Mouse (Mus musculus): ENCODE measurements around the gene Mast4. TPM values are rescaled to one million over a fixed set of nuclear protein-coding genes. Genes with fewer than 3 reads are reported as not detected.

Mast4 gene
- polyA plus RNA-seq, 1 experiment from 2014 or later, result 41.1 TPM

DNA sequence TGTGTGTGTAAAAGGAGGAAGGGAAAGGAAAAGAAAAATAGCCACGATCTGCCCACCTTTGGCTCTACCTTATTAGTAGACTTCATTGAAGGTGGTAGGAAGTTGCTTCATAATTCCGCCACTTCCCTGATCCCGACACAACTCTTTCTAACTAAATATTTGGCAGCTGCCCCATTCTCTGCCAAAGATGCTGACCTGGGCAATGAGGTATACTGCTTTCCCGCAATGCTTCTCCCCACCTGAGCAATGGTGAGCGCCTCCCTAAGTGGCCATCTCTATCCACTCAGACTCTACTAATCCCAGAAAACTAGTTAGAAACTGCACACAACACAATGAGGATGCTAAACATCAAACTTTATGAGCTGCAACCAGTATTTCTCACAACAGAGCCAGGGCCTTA is 129.1 kb downstream of the Mast4 start:
- no peak for ATAC-seq (replicated peaks)
- no peaks in the 10 kb centered on the region for H3K4me1 ChIP-seq
- no peaks in the 10 kb centered on the region for H3K27me3 ChIP-seq (replicated peaks)
- no peaks in the 10 kb centered on the region for H3K9me3 ChIP-seq
- 92% methylated on average over 5 of the region's 5 CpGs for WGBS
- H3K27ac ChIP-seq, result no peak overlapping the region
- no peak overlapping the region for H3K4me2 ChIP-seq
- H3K4me3 ChIP-seq, result no peak overlapping the region
- H3K9ac ChIP-seq, result no peak overlapping the region
- H3K36me3 ChIP-seq (replicated peaks), result no peaks in the 10 kb centered on the region

DNA sequence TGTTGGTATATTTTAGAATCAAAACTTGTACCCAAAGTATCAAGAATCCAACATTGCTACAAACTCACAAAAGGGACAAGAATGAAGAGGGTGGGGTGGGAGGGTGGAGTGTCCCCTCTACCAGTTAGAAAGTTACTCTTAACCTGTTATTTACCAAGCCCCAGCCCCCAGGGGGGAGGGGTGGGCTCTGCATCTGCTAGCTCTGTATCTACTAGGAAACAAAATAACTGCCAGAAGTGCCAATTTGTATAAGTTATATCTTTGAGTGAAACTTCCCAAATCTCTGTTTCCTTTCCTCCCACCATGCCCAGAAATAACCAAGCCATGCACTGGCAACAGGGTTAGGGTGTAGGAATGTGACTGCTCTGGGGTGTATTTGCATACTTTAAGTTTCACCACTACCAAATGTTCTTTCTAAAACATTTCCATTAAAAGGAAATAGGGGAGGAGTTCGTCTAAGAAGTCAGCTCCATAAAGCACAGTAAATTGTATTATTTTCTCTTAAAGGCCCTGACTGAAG is 130.9 kb downstream of the Mast4 start:
- H3K4me1 ChIP-seq, result peaks cover 5% of the 10 kb centered on the region; the same call in 1 of the 2 replicates

DNA sequence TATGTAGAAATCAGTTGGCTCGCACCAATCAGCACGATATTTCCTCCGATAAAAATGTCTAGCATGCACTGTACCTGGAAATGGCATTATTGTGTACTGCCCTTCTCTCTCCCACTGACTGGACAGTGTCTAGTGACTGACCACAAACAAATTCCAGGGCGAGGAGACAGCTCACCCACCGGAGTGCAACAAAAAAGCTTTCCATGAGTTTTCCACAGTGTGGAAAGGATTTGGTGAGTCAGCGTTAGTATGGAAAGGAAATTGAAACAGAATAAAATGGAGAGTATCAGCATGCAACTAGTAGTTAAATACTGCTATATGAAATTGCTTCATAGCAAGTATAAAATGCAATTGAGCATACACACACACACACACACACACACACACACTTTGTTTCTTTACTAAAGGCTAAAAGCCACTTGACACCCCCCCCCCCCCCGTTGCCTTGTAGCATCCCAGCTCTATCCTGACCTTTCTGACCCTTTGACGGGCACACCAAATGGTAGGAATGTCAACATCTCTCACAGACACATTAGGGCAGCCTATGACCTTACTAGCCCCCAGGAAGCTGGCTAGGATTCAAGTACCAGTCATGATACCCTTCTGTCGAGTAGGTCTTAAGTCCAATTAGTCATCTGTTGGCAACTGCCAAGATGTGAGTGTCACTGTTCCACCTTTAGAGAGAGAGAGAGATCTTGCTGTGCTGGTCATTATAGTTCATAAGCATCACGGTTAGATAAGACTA is 133.1 kb downstream of the Mast4 start:
- no peak overlapping the region for H3K4me2 ChIP-seq
- H3K27me3 ChIP-seq (replicated peaks), result no peaks in the 10 kb centered on the region
- H3K4me3 ChIP-seq, result no peak overlapping the region
- H3K9ac ChIP-seq, result no peak overlapping the region
- H3K27ac ChIP-seq, result no peak overlapping the region
- no peaks in the 10 kb centered on the region for H3K36me3 ChIP-seq (replicated peaks)
- no peaks in the 10 kb centered on the region for H3K9me3 ChIP-seq
- 76% methylated on average over 10 of the region's 10 CpGs for WGBS
- ATAC-seq (replicated peaks), result no peak
- peaks cover 8% of the 10 kb centered on the region; the same call in 1 of the 2 replicates for H3K4me1 ChIP-seq

More for the DNA sequence above, 130.9 kb downstream of the Mast4 start:
- WGBS, result 61% methylated on average over 1 of the region's 1 CpGs
- no peaks in the 10 kb centered on the region for H3K36me3 ChIP-seq (replicated peaks)
- no peak overlapping the region for H3K4me3 ChIP-seq
- no peaks in the 10 kb centered on the region for H3K27me3 ChIP-seq (replicated peaks)
- no peaks in the 10 kb centered on the region for H3K9me3 ChIP-seq
- no peak overlapping the region for H3K27ac ChIP-seq
- H3K9ac ChIP-seq, result no peak overlapping the region
- H3K4me2 ChIP-seq, result no peak overlapping the region
- ATAC-seq (replicated peaks), result no peak

DNA sequence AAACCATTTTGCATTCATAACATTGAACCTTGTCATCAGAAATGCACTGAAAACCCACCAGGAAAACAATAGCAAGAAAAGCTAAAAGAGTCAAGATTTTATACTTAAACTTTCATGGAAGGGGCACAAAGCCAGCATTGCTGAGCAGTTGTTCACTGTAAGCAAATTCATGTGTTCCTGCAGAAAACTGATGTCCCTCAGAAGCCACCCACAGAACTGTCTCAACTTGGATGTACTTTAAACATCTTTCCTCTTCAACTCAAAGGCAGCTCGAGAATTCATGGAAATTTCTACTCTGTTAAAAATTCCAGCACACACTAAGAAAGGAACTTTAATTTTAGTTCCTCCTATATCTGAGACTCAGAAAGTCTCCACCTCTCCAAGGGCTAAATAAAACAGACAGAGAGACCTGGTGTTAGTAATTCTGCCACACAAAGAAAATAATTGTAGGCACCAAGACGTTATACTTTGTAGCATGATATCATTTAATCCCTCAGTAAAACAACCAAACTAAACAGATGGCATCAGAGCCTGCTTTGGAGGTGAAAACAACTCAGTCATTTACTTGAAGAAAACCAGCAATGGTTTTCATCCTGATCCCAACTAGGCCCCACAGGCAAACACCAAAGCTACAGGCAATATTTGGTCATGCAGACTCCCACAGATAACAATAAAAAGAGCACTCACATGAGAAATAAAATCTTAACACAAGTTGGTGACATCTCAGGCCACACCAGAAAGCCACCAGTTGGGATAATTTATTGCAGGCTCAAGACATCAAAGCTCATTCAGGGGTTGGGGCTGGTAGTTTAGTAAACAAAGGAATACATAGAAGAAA is 134.3 kb downstream of the Mast4 start:
- no peak overlapping the region for H3K9ac ChIP-seq
- H3K4me2 ChIP-seq, result no peak overlapping the region
- no peak overlapping the region for H3K4me3 ChIP-seq
- H3K36me3 ChIP-seq (replicated peaks), result no peaks in the 10 kb centered on the region
- peaks cover 8% of the 10 kb centered on the region; the same call in 1 of the 2 replicates for H3K4me1 ChIP-seq
- 70% methylated on average over 2 of the region's 2 CpGs for WGBS
- no peaks in the 10 kb centered on the region for H3K9me3 ChIP-seq
- H3K27me3 ChIP-seq (replicated peaks), result no peaks in the 10 kb centered on the region
- H3K27ac ChIP-seq, result no peak overlapping the region
- ATAC-seq (replicated peaks), result no peak

DNA sequence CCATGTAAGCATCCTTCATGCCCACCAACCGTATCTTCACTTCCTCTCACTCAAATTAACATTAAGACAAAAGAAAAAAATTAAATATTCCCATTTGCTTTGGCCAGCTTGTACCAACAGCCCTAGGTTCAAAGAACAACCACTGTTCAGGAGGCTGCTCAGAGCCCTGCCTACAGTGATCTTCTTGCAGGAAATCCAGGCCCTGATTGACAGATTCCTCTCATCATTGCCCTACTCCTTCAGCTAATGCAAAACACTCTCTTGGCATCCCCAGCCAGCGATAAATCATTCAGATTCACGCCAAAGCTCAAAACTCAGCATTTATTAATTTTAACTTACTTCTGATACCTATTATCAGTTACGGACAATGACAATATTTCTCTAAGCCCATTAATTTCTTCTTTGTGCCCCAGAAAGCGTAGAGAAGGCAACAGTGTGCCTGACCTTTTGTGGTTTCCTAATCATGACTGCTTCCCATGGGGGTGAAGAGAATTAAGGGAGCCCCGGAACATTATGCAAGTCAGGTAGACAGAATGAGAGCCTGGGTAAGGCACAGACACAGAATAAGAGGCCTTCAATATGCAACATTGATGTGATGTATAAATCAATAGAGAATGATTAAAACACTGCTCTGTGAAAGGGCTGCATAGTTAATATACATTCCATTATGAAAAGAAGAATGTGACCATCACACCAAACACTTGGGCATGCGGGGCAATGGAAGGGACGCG is 135.9 kb downstream of the Mast4 start:
- H3K27ac ChIP-seq, result no peak overlapping the region
- H3K4me2 ChIP-seq, result no peak overlapping the region
- 63% methylated on average over 9 of the region's 9 CpGs for WGBS
- H3K4me1 ChIP-seq, result peaks cover 8% of the 10 kb centered on the region; the same call in 1 of the 2 replicates
- no peaks in the 10 kb centered on the region for H3K9me3 ChIP-seq
- no peaks in the 10 kb centered on the region for H3K27me3 ChIP-seq (replicated peaks)
- peak; percentile 75 for ATAC-seq (replicated peaks)
- no peaks in the 10 kb centered on the region for H3K36me3 ChIP-seq (replicated peaks)
- no peak overlapping the region for H3K4me3 ChIP-seq
- H3K9ac ChIP-seq, result no peak overlapping the region

DNA sequence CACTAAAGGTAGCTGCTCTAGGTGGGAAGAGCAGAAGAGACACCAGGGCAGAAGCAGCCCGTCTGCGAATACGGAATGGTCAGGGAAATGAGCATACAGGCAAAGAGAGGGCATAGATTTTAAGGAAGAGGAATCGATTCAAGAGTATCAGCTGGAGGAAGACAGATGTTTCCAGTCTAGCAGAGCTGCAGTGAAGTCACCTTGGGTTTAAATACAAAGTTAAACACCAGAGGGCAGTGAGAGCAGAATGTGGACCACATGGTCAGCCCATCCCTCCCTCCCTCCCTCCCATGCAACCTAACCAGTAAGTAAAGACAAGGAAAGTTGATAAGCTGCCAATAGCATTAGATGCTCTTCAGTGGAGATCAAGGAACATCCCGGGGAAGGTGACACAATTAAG is 138.0 kb downstream of the Mast4 start:
- H3K4me3 ChIP-seq, result no peak overlapping the region
- 81% methylated on average over 5 of the region's 5 CpGs for WGBS

DNA sequence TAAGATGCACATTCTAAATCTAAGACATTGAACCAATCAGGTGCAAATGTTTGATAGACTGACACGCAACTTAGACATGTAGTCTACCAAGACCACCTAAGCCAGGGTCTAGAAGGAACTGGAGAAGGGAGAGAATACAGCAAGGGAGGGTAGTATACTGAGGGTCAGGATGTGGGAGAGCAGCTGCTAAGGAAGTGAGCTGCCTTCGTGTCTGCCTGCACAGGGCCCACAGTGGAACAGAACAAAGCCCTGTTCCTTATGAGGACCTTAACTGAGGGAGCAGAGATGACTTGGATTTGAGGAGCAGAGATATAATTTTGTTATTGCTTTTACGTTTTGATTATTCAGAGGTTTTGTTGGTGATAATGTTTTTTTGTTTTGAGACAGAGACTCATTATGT is 138.4 kb downstream of the Mast4 start:
- Histone ChIP-seq H3K9me3 (no peaks in the 10 kb centered on the region), H3K4me3 (no peak overlapping the region), H3K4me1 (peaks cover 8% of the 10 kb centered on the region; the same call in 1 of the 2 replicates), H3K27me3 (replicated peaks) (no peaks in the 10 kb centered on the region), H3K4me2 (no peak overlapping the region), H3K27ac (no peak overlapping the region), H3K36me3 (replicated peaks) (no peaks in the 10 kb centered on the region), H3K9ac (no peak overlapping the region)
- ATAC-seq (replicated peaks), result no peak
- 83% methylated on average over 3 of the region's 3 CpGs for WGBS

More for the DNA sequence above, 138.0 kb downstream of the Mast4 start:
- peaks cover 8% of the 10 kb centered on the region; the same call in 1 of the 2 replicates for H3K4me1 ChIP-seq
- ATAC-seq (replicated peaks), result no peak
- H3K27me3 ChIP-seq (replicated peaks), result no peaks in the 10 kb centered on the region
- H3K9me3 ChIP-seq, result no peaks in the 10 kb centered on the region
- H3K4me2 ChIP-seq, result no peak overlapping the region
- no peak overlapping the region for H3K9ac ChIP-seq
- no peak overlapping the region for H3K27ac ChIP-seq
- no peaks in the 10 kb centered on the region for H3K36me3 ChIP-seq (replicated peaks)

DNA sequence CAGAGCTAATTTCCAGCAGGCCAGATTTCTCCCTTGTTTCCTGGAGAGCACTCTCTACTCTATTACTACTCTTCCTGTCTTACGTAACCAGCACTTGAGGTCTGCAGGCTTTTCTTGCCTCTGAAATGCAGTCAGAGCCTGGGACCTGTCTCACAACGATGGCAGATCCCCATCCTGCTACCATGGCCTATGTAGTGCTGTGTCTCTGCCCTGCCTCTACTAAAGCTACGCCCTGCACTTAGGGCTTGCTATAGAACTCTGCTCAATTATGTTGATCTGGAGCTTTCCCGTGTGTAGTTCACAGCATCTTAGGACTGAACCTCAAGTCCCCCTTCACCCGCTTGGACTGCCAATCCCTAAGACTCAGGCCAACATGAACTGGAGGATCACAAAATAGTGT is 150.7 kb downstream of the Mast4 start:
- Histone ChIP-seq H3K9me3 (no peaks in the 10 kb centered on the region), H3K27ac (no peak overlapping the region), H3K4me3 (no peak overlapping the region), H3K36me3 (replicated peaks) (no peaks in the 10 kb centered on the region), H3K4me1 (no peaks in the 10 kb centered on the region), H3K9ac (no peak overlapping the region), H3K4me2 (no peak overlapping the region), H3K27me3 (replicated peaks) (no peaks in the 10 kb centered on the region)
- 87% methylated on average over 5 of the region's 5 CpGs for WGBS
- no peak for ATAC-seq (replicated peaks)

DNA sequence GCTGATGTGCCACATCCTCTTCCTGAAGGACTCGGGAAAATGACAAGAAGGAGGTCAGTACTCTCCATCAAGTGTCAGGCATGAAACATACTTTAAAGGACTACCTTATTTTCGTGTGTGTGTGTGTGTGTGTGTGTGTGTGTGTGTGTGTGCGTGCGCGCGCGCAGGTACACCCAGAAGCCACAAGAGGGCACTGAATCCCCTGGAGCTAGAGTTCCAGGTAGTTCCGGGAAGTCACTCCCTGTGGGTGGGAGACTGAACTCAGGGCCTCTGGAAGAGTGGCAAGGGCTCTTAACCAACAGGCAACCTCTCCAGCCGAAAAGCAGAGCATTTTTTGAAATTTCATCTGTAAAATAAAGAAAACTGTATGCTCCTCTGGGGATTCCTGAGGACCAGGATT is 152.5 kb downstream of the Mast4 start:
- WGBS, result 95% methylated on average over 9 of the region's 9 CpGs
- H3K36me3 ChIP-seq (replicated peaks), result no peaks in the 10 kb centered on the region

DNA sequence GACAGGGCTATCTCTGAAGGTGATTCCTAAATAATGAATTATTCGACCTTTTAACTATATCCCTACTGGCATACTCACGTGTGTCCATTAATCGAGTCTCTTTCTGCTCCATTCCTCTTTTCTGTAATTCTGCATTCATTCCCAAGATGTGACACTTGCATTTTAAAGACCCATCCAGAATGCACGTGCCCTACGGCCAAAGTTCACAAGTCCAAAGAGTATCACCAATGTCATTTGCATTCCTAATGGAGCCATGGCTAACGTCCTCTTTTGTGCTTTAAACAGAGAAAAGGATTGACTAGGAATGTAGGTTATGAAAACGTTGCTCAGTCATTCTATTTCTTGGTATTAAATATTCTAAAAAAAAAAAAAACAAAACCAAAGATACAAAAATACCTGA is 157.4 kb downstream of the Mast4 start:
- H3K4me2 ChIP-seq, result no peak overlapping the region
- no peak overlapping the region for H3K9ac ChIP-seq
- no peak overlapping the region for H3K27ac ChIP-seq
- H3K4me3 ChIP-seq, result no peak overlapping the region
- no peak for ATAC-seq (replicated peaks)
- no peaks in the 10 kb centered on the region for H3K9me3 ChIP-seq
- WGBS, result 39% methylated on average over 7 of the region's 7 CpGs
- no peaks in the 10 kb centered on the region for H3K36me3 ChIP-seq (replicated peaks)
- peaks cover 6% of the 10 kb centered on the region; the same call in 1 of the 2 replicates for H3K4me1 ChIP-seq
- H3K27me3 ChIP-seq (replicated peaks), result no peaks in the 10 kb centered on the region

More for the DNA sequence above, 152.5 kb downstream of the Mast4 start:
- ATAC-seq (replicated peaks), result no peak
- no peak overlapping the region for H3K27ac ChIP-seq
- no peak overlapping the region for H3K4me3 ChIP-seq
- no peaks in the 10 kb centered on the region for H3K4me1 ChIP-seq
- H3K4me2 ChIP-seq, result no peak overlapping the region
- H3K27me3 ChIP-seq (replicated peaks), result no peaks in the 10 kb centered on the region
- no peaks in the 10 kb centered on the region for H3K9me3 ChIP-seq
- H3K9ac ChIP-seq, result no peak overlapping the region

DNA sequence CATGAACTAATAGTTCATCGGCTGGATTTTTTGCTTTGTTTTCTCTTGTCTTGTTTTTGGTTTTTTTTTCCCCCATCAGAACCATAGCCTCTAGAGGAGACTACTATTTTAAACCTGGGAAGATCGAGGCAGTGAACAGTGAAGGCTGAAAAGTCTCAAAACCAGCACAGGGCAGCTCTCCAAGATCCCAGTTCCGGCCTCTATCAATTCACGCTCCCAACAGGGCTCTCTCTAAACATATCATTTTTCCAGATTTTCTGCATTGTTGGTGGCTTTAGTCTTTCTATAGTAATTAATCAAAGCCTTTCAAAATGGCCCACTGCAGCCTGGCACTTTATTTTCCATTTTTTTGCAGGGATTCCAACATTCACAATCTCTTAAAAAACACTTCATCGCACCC is 159.9 kb downstream of the Mast4 start:
- no peaks in the 10 kb centered on the region for H3K36me3 ChIP-seq (replicated peaks)
- H3K4me2 ChIP-seq, result no peak overlapping the region
- ATAC-seq (replicated peaks), result no peak
- H3K27me3 ChIP-seq (replicated peaks), result no peaks in the 10 kb centered on the region
- no peak overlapping the region for H3K27ac ChIP-seq
- WGBS, result 86% methylated on average over 5 of the region's 5 CpGs
- H3K4me1 ChIP-seq, result peaks cover 6% of the 10 kb centered on the region; the same call in 1 of the 2 replicates
- no peak overlapping the region for H3K9ac ChIP-seq
- H3K4me3 ChIP-seq, result no peak overlapping the region
- no peaks in the 10 kb centered on the region for H3K9me3 ChIP-seq
